Mouse (Mus musculus): ENCODE results near the gene Scn5a.

DNA sequence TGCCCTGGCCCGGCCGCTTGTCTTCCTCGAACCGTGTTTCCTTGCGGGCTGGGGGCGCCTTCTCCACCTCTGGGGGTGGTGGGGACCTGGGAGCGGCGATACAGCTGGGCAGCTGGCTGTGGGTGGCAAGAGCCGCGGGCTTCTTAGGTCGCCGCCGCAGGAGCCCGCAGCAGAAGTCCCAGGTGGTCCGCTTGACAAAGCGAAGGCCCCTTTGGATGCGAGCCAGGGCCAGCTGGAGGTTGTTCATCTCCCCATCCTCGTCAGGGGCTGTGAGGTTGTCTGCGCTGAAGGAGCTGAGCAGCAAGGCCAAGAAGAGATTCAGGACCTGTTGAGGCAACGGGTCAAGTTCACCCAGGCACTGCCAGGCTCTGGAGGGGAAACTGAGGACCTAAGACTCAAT is 61.3 kb downstream of the Scn5a start:
- TF ChIP-seq CTCF (conservative IDR thresholded peaks at IDR 0.05; ENCODE audit: low read length) (no peak), POU5F1 (IDR thresholded peaks at IDR 0.05; ENCODE audit: borderline replicate concordance, low read length) (no peak)
